Mouse (Mus musculus) CH12.LX (cell line): ENCODE measurements at regions not wholly inside any gene's neighbourhood (a gene's known extent, or its start where the extent isn't known, plus 50 kb on each side); places are given as distances from the start of the nearest gene placed in this dataset.

Experiments used
- DNase-seq: peaks from one replicate; pipeline ENCODE4 v3.0.0-alpha.2; 2013; ENCODE audit errors: extremely low read depth
- H3K27ac ChIP-seq: 2 replicates; pipeline ENCODE4 v1.5.1; 2012; ENCODE audit warnings: low read depth, mild to moderate bottlenecking, control low read depth, moderate library complexity; ENCODE audit not compliant: insufficient read depth
- H3K27me3 ChIP-seq: replicated peaks from 2 replicates; pipeline ENCODE3; 2012; ENCODE audit warnings: inconsistent platforms
- H3K36me3 ChIP-seq, 2 experiments: replicated peaks in 1 of 2; 2 replicates each; pipeline versions ENCODE3 to v1.6.1; 2012; ENCODE audit warnings: inconsistent platforms in 1 of 2, low read length in 1 of 2, mild to moderate bottlenecking in 1 of 2, mixed read lengths in 1 of 2, moderate library complexity in 1 of 2; ENCODE audit not compliant: control insufficient read depth in 1 of 2, insufficient read depth in 1 of 2
- H3K4me1 ChIP-seq, 2 experiments: 2 replicates each; pipeline ENCODE4 v1.6.1; 2012; ENCODE audit warnings: inconsistent platforms in 1 of 2, moderate library complexity in 1 of 2; ENCODE audit not compliant: insufficient read depth in 2 of 2, control insufficient read depth in 1 of 2
- H3K4me2 ChIP-seq: 2 replicates; pipeline ENCODE4 v1.6.1; 2012; ENCODE audit warnings: low read depth, mild to moderate bottlenecking, control low read depth; ENCODE audit not compliant: poor library complexity, insufficient read depth, severe bottlenecking
- H3K4me3 ChIP-seq, 3 experiments: fragments of 150-350 bp in 1 of 3; sonication (generic) in 1 of 3; replicated peaks in 1 of 3; 2 replicates each; pipeline versions ENCODE3 to v1.5.1; 2011 to 2012; ENCODE audit warnings: low read depth in 2 of 3, low read length in 2 of 3, mild to moderate bottlenecking in 2 of 3, moderate library complexity in 2 of 3, control low read depth in 1 of 3, improper control_type of control experiment in 1 of 3, inconsistent platforms in 1 of 3, mixed read lengths in 1 of 3; ENCODE audit not compliant: poor library complexity in 1 of 3
- H3K79me2 ChIP-seq: replicated peaks from 2 replicates; pipeline ENCODE4 v1.6.1; 2012; ENCODE audit warnings: mild to moderate bottlenecking, moderate library complexity; ENCODE audit not compliant: control insufficient read depth, poor library complexity, insufficient read depth, severe bottlenecking; ENCODE audit errors: extremely low read depth
- H3K9ac ChIP-seq: 2 replicates; pipeline ENCODE4 v1.6.1; 2012; ENCODE audit warnings: low read depth, mild to moderate bottlenecking, control low read depth, moderate library complexity; ENCODE audit not compliant: insufficient read depth
- H3K9me3 ChIP-seq: replicated peaks from 2 replicates; pipeline ENCODE3; 2012; ENCODE audit warnings: low read length, inconsistent platforms, mixed read lengths
- BHLHE40 ChIP-seq: IDR thresholded peaks from 2 replicates; pipeline ENCODE4 v1.6.1; 2011; ENCODE audit warnings: mild to moderate bottlenecking, low read depth, low read length, improper control_type of control experiment
- CHD1 ChIP-seq: IDR thresholded peaks from 2 replicates; pipeline ENCODE4 v1.6.1; 2012; ENCODE audit warnings: low read depth, low read length, improper control_type of control experiment, inconsistent platforms
- CHD2 ChIP-seq: IDR thresholded peaks from 2 replicates; pipeline ENCODE4 v1.6.1; 2011; ENCODE audit warnings: low read length, improper control_type of control experiment
- CTCF ChIP-seq, 2 experiments: IDR thresholded peaks in 1 of 2; conservative IDR thresholded peaks in 1 of 2; 2 replicates each; pipeline ENCODE4 v1.5.1; 2011 to 2012; ENCODE audit warnings: low read depth in 2 of 2, low read length in 2 of 2, improper control_type of control experiment in 1 of 2, inconsistent platforms in 1 of 2, mild to moderate bottlenecking in 1 of 2, moderate library complexity in 1 of 2
- ELF1 ChIP-seq: IDR thresholded peaks from 2 replicates; pipeline ENCODE4 v1.6.1; 2014; ENCODE audit warnings: low read depth, mild to moderate bottlenecking, inconsistent platforms, low read length, improper control_type of control experiment
- GABPA ChIP-seq: IDR thresholded peaks from 2 replicates; pipeline ENCODE4 v1.6.1; 2012; ENCODE audit warnings: low read depth, low read length, improper control_type of control experiment, inconsistent platforms; ENCODE audit not compliant: insufficient replicate concordance
- HCFC1 ChIP-seq: IDR thresholded peaks from 2 replicates; pipeline ENCODE4 v1.6.1; 2012; ENCODE audit warnings: low read depth, mild to moderate bottlenecking, inconsistent platforms, low read length, improper control_type of control experiment
- MAFK ChIP-seq: IDR thresholded peaks from 2 replicates; pipeline ENCODE4 v1.6.1; 2011; ENCODE audit warnings: low read length, improper control_type of control experiment; ENCODE audit not compliant: insufficient replicate concordance
- MAZ ChIP-seq: IDR thresholded peaks from 2 replicates; pipeline ENCODE4 v1.6.1; 2012; ENCODE audit warnings: low read depth, mild to moderate bottlenecking, inconsistent platforms, low read length, improper control_type of control experiment, moderate library complexity
- MEF2A ChIP-seq: IDR thresholded peaks from 2 replicates; pipeline ENCODE4 v1.6.1; 2014; ENCODE audit warnings: low read depth, mild to moderate bottlenecking, inconsistent platforms, low read length, improper control_type of control experiment, borderline replicate concordance
- MXI1 ChIP-seq: IDR thresholded peaks from 2 replicates; pipeline ENCODE4 v1.6.1; 2011; ENCODE audit warnings: mild to moderate bottlenecking, low read depth, low read length, improper control_type of control experiment
- MYC ChIP-seq: IDR thresholded peaks from 2 replicates; pipeline ENCODE4 v1.6.1; 2011; ENCODE audit warnings: low read depth, mild to moderate bottlenecking, improper control_type of control experiment, low read length
- PAX5 ChIP-seq: IDR thresholded peaks from 2 replicates; pipeline ENCODE4 v1.6.1; 2012; ENCODE audit warnings: low read length, inconsistent platforms, mixed read lengths
- POLR2A ChIP-seq: IDR thresholded peaks from 2 replicates; pipeline ENCODE4 v1.6.1; 2011; ENCODE audit warnings: low read depth, mild to moderate bottlenecking, improper control_type of control experiment, low read length
- POLR2AphosphoS2 ChIP-seq: IDR thresholded peaks from 2 replicates; pipeline ENCODE4 v1.6.1; 2011; ENCODE audit warnings: low read depth, low read length, improper control_type of control experiment
- TBP ChIP-seq: conservative IDR thresholded peaks from 2 replicates; pipeline ENCODE4 v1.6.1; 2011; ENCODE audit warnings: low read depth, low read length, improper control_type of control experiment
- USF1 ChIP-seq: IDR thresholded peaks from 2 replicates; pipeline ENCODE4 v1.6.1; 2014; ENCODE audit warnings: low read depth, mild to moderate bottlenecking, inconsistent platforms, low read length, improper control_type of control experiment
- USF2 ChIP-seq: conservative IDR thresholded peaks from 2 replicates; pipeline ENCODE4 v1.6.1; 2011; ENCODE audit warnings: low read depth, low read length, improper control_type of control experiment
- ZC3H11A ChIP-seq: IDR thresholded peaks from 2 replicates; pipeline ENCODE4 v1.6.1; 2012; ENCODE audit warnings: low read depth, mild to moderate bottlenecking, inconsistent platforms, low read length, improper control_type of control experiment
- ZKSCAN1 ChIP-seq: IDR thresholded peaks from 2 replicates; pipeline ENCODE4 v1.6.1; 2012; ENCODE audit warnings: low read depth, inconsistent platforms, low read length, improper control_type of control experiment, borderline replicate concordance
- ZNF384 ChIP-seq: IDR thresholded peaks from 2 replicates; pipeline ENCODE4 v1.6.1; 2012; ENCODE audit warnings: low read depth, low read length, improper control_type of control experiment, inconsistent platforms
- dilution Hi-C: fragments of 300-500 bp; cut with MboI; formaldehyde crosslinking; loops from 2 replicates; pipeline ENCODE4 v1.14.3; 2020; ENCODE audit warnings: low sequenced_read_pairs; ENCODE audit not compliant: extremely low pct_unique_long_range_greater_than_20kb, extremely low pct_ligation_motif_present
- in situ Hi-C: fragments of 300-500 bp; cut with MboI; formaldehyde crosslinking; loops from 3 replicates; pipeline ENCODE4 v1.14.3; 2019; ENCODE audit warnings: low sequenced_read_pairs, low pct_ligation_motif_present, low pct_unique_long_range_greater_than_20kb, mixed read lengths

DNA sequence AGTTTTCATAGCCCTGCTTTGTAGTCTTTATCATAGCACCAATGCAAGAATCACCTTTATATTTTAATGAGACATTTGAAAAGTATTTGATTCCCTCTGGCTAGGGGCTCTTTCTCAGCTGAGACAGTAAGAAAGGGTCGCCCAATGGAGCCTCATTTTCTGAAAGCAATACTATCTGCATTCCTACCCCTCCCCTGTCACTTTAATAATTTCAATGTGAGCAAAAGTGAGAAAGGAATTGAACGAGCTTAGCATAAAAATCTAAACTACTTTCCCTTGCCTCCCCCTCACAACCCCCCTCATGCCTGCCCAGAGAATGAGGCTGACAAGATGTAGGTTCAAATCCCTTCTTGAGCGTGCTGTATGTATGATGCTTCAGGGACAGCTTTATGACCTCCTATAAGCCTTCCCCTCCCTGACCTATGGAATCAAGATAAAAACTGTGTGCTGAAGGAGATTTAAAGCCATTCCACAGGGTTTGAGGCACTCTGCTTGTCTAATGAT, 266.6 kb downstream of the Fam49a start:
- dilution Hi-C loops (no loop called here), in situ Hi-C loops (no loop called here)
- Histone ChIP-seq H3K4me2 (no peak overlapping the region), H3K36me3 (no peaks in the 10 kb centered on the region), H3K4me3 (no peak overlapping the region), H3K9ac (no peak overlapping the region), H3K79me2 (no peaks in the 10 kb centered on the region), H3K9me3 (no peaks in the 10 kb centered on the region), H3K27me3 (no peaks in the 10 kb centered on the region), H3K4me1 (no peaks in the 10 kb centered on the region), H3K27ac (no peak overlapping the region)
- no peak for TF ChIP-seq USF1
- TF ChIP-seq CTCF (conservative IDR thresholded peaks at IDR 0.05 in 1 of 2, IDR thresholded peaks at IDR 0.05 in 1 of 2; ENCODE audit: low read depth in 2 of 2, low read length in 2 of 2): no peak
- no peak for TF ChIP-seq MAZ
- no peak for TF ChIP-seq POLR2A
- no peak for TF ChIP-seq ZNF384
- no peak for TF ChIP-seq GABPA
- no peak for TF ChIP-seq MXI1
- no peak for TF ChIP-seq MAFK
- no peak for TF ChIP-seq CHD2
- no peak for TF ChIP-seq ZC3H11A
- TF ChIP-seq USF2: no peak
- no peak for TF ChIP-seq CHD1
- TF ChIP-seq PAX5: no peak
- no peak for TF ChIP-seq MYC
- no peak for TF ChIP-seq HCFC1
- no peak for TF ChIP-seq ZKSCAN1
- TF ChIP-seq BHLHE40: no peak
- no peak for TF ChIP-seq TBP
- TF ChIP-seq POLR2AphosphoS2: no peak
- no peak for TF ChIP-seq MEF2A
- DNase-seq: no peak

DNA sequence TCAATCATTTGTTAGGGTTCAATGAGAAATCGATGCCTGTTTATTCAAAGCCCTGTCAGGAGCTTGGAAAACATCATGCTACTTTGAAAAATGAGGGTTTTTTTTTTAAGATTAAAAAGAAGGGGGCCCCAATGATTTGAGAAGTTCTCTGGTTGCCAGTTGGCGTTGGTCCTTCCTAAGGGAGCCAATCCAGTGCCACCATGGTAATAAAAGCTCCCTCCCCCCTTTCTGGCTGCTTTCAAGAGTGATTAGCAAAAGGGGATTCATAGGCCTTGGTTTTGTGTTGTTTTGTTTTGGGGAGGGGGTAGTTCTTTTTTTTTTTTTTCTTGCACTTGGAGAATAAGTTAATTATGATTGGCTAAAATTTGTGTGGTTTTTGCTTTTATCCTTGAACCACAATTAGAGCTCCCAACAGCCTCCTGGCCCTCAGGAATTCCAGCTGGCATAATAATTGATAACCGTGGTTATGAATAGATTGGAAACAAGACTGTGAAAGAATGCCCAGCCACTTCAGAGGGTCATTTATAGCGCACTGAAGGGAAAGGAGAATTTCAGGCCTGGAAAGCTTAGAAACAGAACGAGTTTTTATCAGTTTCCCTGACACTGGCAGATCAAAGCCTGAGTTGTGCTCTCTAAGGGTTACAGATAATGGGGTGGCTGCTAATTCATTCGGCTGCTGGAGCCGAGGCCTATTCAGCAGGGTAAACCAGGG, 266.0 kb downstream of the Fam49a start:
- H3K4me1 ChIP-seq: no peaks in the 10 kb centered on the region
- dilution Hi-C loops (no loop called here), in situ Hi-C loops (no loop called here)

More for the DNA sequence above, 266.0 kb downstream of the Fam49a start:
- no peaks in the 10 kb centered on the region for H3K27me3 ChIP-seq
- H3K79me2 ChIP-seq: no peaks in the 10 kb centered on the region
- no peak overlapping the region for H3K4me2 ChIP-seq
- no peaks in the 10 kb centered on the region for H3K36me3 ChIP-seq
- no peak overlapping the region for H3K4me3 ChIP-seq
- H3K9ac ChIP-seq: no peak overlapping the region
- no peaks in the 10 kb centered on the region for H3K9me3 ChIP-seq
- TF ChIP-seq MEF2A (no peak), POLR2AphosphoS2 (no peak), ELF1 (no peak)
- H3K27ac ChIP-seq: no peak overlapping the region
- DNase-seq: no peak
